Mouse (Mus musculus): ENCODE measurements around the gene Mcur1. TPM values are rescaled to one million over a fixed set of nuclear protein-coding genes. Genes with fewer than 3 reads are reported as not detected.

The Mcur1 gene
- polyA plus RNA-seq, 1 experiment from 2014 or later: 14.5 TPM

DNA sequence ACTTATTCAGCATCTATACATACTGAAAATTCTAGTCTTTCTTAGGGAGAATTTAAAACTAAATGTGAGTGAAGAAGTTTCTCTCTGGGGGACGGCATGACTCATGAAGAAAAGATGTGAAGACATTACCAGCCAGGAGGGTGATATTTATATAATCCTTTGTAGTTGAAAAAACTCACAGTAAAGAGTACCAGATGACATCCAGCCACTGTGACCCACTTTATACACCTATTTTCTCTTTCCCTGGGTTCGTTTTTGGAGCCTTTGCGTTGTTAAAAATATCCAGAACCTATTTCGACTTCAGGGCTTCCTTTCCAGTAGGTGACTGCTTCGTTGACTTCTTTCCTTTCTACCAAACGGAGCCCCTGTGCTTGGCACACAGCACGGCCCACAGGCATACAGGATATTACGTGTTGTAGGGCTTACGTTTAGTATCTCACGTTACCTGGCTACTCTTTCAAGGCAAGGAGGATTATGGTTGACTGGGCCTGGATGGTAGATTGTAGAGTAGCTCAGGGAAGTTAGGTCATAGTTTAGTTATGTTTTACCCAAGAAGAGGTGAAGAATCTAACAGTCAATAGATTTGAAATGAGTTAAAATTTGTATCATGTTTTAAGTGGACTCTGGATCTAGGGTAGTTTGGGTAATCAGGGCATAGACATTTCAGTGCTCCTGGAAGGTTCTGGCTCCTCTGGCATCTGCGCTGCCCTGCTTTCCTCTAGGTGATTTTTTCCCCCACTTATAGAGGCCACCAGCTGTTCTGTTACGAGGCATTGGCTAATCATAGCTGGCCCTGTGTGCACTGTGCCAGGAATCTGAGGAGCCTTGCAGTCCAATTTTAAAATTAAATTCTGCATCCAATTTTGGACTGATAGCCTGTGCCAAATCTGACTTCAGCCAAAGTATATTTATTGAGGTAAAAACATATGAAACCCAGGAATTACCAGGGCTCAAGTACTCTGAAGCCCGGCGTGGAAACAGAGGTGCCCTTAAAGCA, 28.2 kb upstream of the Mcur1 start:
- no peaks in the 10 kb centered on the region for H3K36me3 ChIP-seq (ENCODE audit: control insufficient read depth, insufficient read depth, low read length)
- H3K4me1 ChIP-seq (ENCODE audit: control insufficient read depth, insufficient read depth, low read length): peaks cover 2% of the 10 kb centered on the region; the same call in 1 of the 2 replicates
- no peak overlapping the region for H3K4me2 ChIP-seq
- no peaks in the 10 kb centered on the region for H3K27me3 ChIP-seq (ENCODE audit: control insufficient read depth, insufficient read depth, low read length)
- no peaks in the 10 kb centered on the region for H3K9me3 ChIP-seq (replicated peaks; ENCODE audit: control insufficient read depth, low read length)
- WGBS (ENCODE audit: insufficient replicate concordance): 76% methylated on average over 14 of the region's 14 CpGs
- ATAC-seq (replicated peaks; ENCODE audit: insufficient number of reproducible peaks, low FRiP score, low TSS enrichment): no peak
- no peak overlapping the region for H3K9ac ChIP-seq (ENCODE audit: low read depth, low read length)
- no peak overlapping the region for H3K27ac ChIP-seq (ENCODE audit: low read depth, low read length)
- no peak overlapping the region for H3K4me3 ChIP-seq (ENCODE audit: low read depth, low read length)

GRCm38 (mm10) chr13:43586966-43587365, 27.0 kb upstream of the Mcur1 start:
- WGBS (ENCODE audit: insufficient replicate concordance): 74% methylated on average over 3 of the region's 3 CpGs
- Histone ChIP-seq H3K9me3 (replicated peaks; ENCODE audit: control insufficient read depth, low read length) (no peaks in the 10 kb centered on the region), H3K4me1 (ENCODE audit: control insufficient read depth, insufficient read depth, low read length) (no peaks in the 10 kb centered on the region), H3K4me3 (ENCODE audit: low read depth, low read length) (no peak overlapping the region), H3K27me3 (ENCODE audit: control insufficient read depth, insufficient read depth, low read length) (no peaks in the 10 kb centered on the region), H3K9ac (ENCODE audit: low read depth, low read length) (no peak overlapping the region), H3K27ac (ENCODE audit: low read depth, low read length) (no peak overlapping the region), H3K4me2 (no peak overlapping the region), H3K36me3 (ENCODE audit: control insufficient read depth, insufficient read depth, low read length) (no peaks in the 10 kb centered on the region)
- ATAC-seq (replicated peaks; ENCODE audit: insufficient number of reproducible peaks, low FRiP score, low TSS enrichment): no peak

- Histone ChIP-seq H3K4me1 (ENCODE audit: control insufficient read depth, insufficient read depth, low read length) (no peaks in the 10 kb centered on the region), H3K36me3 (ENCODE audit: control insufficient read depth, insufficient read depth, low read length) (no peaks in the 10 kb centered on the region), H3K9me3 (replicated peaks; ENCODE audit: control insufficient read depth, low read length) (no peaks in the 10 kb centered on the region), H3K4me3 (ENCODE audit: low read depth, low read length) (no peak overlapping the region), H3K27ac (ENCODE audit: low read depth, low read length) (no peak overlapping the region), H3K9ac (ENCODE audit: low read depth, low read length) (no peak overlapping the region), H3K27me3 (ENCODE audit: control insufficient read depth, insufficient read depth, low read length) (no peaks in the 10 kb centered on the region), H3K4me2 (no peak overlapping the region)
- WGBS (ENCODE audit: insufficient replicate concordance): 70% methylated on average over 2 of the region's 2 CpGs
- no peak for ATAC-seq (replicated peaks; ENCODE audit: insufficient number of reproducible peaks, low FRiP score, low TSS enrichment)
Observed at GRCm38 (mm10) chr13:43585335-43585734, 25.3 kb upstream of the Mcur1 start.

DNA sequence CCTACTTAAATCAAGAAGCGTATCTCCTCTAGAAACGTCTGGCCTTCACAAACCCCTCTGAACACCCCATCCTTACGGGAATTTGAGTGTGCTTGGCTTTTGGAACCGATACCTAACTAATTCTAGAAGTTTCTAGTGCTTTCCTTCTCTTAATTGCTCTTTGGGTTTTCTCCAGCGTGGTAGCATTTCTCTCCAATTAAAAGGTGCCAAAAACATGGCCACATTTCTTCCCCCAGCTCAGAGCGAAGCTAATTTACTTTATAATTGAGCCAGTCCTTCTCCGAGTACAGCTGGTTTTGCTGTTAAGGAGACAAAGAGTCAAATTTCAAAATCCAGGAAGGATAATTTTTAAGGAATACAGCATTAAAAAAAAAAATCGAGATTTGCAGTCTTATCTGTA, 23.5 kb upstream of the Mcur1 start:
- no peak overlapping the region for H3K4me3 ChIP-seq (ENCODE audit: low read depth, low read length)
- no peaks in the 10 kb centered on the region for H3K9me3 ChIP-seq (replicated peaks; ENCODE audit: control insufficient read depth, low read length)
- H3K4me1 ChIP-seq (ENCODE audit: control insufficient read depth, insufficient read depth, low read length): no peaks in the 10 kb centered on the region
- no peaks in the 10 kb centered on the region for H3K36me3 ChIP-seq (ENCODE audit: control insufficient read depth, insufficient read depth, low read length)
- ATAC-seq (replicated peaks; ENCODE audit: insufficient number of reproducible peaks, low FRiP score, low TSS enrichment): no peak
- H3K27ac ChIP-seq (ENCODE audit: low read depth, low read length): no peak overlapping the region
- H3K4me2 ChIP-seq: no peak overlapping the region
- no peak overlapping the region for H3K9ac ChIP-seq (ENCODE audit: low read depth, low read length)
- no peaks in the 10 kb centered on the region for H3K27me3 ChIP-seq (ENCODE audit: control insufficient read depth, insufficient read depth, low read length)
- WGBS (ENCODE audit: insufficient replicate concordance): 62% methylated on average over 8 of the region's 8 CpGs

DNA sequence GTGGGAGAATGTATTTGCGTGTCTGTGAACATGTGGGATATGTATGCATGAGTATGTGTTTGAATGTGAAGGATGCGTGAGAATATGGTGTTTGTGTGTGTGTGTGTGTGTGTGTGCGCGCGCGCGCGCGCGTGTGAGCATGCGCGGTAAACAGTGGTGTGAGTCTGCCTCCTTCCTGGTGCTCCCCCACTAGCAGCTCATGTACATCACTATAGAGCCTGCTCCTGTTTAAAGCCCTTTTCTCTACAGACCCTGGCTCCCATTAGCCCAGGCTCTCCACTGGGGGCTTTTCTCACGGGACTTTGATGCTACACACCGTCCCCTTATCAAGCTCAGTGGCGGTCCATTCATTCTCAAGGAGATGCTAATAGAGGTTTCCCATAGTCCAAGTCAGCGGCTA, 23.0 kb upstream of the Mcur1 start:
- 0 out of 2 replicates have a peak overlapping the region, but pooled peaks have one; percentile 10 for H3K4me3 ChIP-seq (ENCODE audit: low read depth, low read length)
- peak overlapping the region; percentile 30 for H3K4me2 ChIP-seq

DNA sequence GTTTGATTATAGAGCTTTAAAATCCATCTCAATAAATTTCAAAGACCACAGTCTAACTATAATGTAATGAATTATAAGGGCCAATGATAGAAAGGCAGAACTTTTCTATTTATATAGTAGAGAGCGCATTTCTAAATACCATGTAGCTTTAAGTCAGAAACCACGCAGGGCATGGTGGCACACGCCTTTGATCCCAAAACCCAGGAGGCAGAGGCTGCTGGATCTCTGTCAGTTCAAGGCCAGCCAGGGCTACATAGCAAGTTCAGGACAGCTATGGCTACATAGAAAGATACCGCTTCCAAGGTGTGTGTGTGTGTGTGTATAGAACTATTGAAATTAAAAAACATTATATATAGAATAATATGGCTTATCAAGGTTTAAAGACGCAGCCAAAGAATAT, 20.7 kb upstream of the Mcur1 start:
- ATAC-seq (replicated peaks; ENCODE audit: insufficient number of reproducible peaks, low FRiP score, low TSS enrichment): no peak
- Histone ChIP-seq H3K27me3 (ENCODE audit: control insufficient read depth, insufficient read depth, low read length) (no peaks in the 10 kb centered on the region), H3K9ac (ENCODE audit: low read depth, low read length) (no peak overlapping the region), H3K4me1 (ENCODE audit: control insufficient read depth, insufficient read depth, low read length) (no peaks in the 10 kb centered on the region), H3K4me3 (ENCODE audit: low read depth, low read length) (no peak overlapping the region), H3K36me3 (ENCODE audit: control insufficient read depth, insufficient read depth, low read length) (no peaks in the 10 kb centered on the region), H3K4me2 (no peak overlapping the region), H3K27ac (ENCODE audit: low read depth, low read length) (no peak overlapping the region), H3K9me3 (replicated peaks; ENCODE audit: control insufficient read depth, low read length) (no peaks in the 10 kb centered on the region)
- WGBS (ENCODE audit: insufficient replicate concordance): 84% methylated on average over 5 of the region's 5 CpGs

More for the DNA sequence above, 23.0 kb upstream of the Mcur1 start:
- Histone ChIP-seq H3K27me3 (ENCODE audit: control insufficient read depth, insufficient read depth, low read length) (no peaks in the 10 kb centered on the region), H3K9ac (ENCODE audit: low read depth, low read length) (no peak overlapping the region), H3K9me3 (replicated peaks; ENCODE audit: control insufficient read depth, low read length) (no peaks in the 10 kb centered on the region), H3K36me3 (ENCODE audit: control insufficient read depth, insufficient read depth, low read length) (no peaks in the 10 kb centered on the region), H3K4me1 (ENCODE audit: control insufficient read depth, insufficient read depth, low read length) (no peaks in the 10 kb centered on the region), H3K27ac (ENCODE audit: low read depth, low read length) (no peak overlapping the region)
- 31% methylated on average over 16 of the region's 16 CpGs for WGBS (ENCODE audit: insufficient replicate concordance)
- ATAC-seq (replicated peaks; ENCODE audit: insufficient number of reproducible peaks, low FRiP score, low TSS enrichment): no peak

DNA sequence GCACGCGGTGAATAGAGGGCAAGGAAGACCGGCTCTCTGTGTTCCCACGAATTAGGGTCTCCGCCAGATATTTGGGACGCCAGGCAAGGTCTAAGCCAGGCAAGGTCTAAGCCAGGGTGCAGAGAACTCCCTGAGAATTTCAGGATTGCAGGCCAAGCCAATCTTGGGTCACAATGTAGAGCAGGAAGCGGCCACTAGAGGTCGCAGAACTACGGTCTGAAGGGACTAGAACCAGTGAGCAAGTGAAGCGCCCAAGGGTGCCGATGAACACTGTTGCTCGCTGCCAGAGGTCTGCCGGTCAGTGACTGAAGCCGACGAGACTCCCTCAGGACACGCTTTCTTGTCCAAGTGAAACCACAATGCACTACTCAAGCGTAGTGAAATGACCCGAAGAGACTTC, 19.7 kb upstream of the Mcur1 start:
- Histone ChIP-seq H3K36me3 (ENCODE audit: control insufficient read depth, insufficient read depth, low read length) (no peaks in the 10 kb centered on the region), H3K9ac (ENCODE audit: low read depth, low read length) (no peak overlapping the region), H3K4me3 (ENCODE audit: low read depth, low read length) (no peak overlapping the region), H3K9me3 (replicated peaks; ENCODE audit: control insufficient read depth, low read length) (no peaks in the 10 kb centered on the region), H3K4me1 (ENCODE audit: control insufficient read depth, insufficient read depth, low read length) (no peaks in the 10 kb centered on the region), H3K27me3 (ENCODE audit: control insufficient read depth, insufficient read depth, low read length) (no peaks in the 10 kb centered on the region), H3K4me2 (no peak overlapping the region), H3K27ac (ENCODE audit: low read depth, low read length) (no peak overlapping the region)
- no peak for ATAC-seq (replicated peaks; ENCODE audit: insufficient number of reproducible peaks, low FRiP score, low TSS enrichment)
- WGBS (ENCODE audit: insufficient replicate concordance): 21% methylated on average over 18 of the region's 18 CpGs

DNA sequence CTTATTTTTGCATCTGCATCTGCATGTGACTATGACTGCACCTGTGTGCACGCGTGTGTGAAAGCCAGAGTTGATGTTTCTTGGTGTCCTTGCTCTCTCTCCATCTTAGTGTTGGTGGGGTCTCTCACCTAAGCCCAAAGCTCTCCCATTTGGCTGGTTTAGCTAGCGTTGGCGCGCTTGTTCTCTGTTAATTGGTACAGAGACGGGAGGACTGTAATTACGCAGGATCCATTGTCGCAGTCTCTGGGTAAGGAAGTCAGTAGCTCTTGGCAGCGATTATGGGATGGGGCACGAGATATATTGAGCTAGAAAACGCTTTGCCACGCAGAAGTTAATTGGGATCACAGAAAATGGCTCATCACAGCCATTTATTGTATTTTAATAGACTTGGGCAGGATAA, 17.8 kb upstream of the Mcur1 start:
- Histone ChIP-seq H3K36me3 (ENCODE audit: control insufficient read depth, insufficient read depth, low read length) (no peaks in the 10 kb centered on the region), H3K4me1 (ENCODE audit: control insufficient read depth, insufficient read depth, low read length) (no peaks in the 10 kb centered on the region), H3K27me3 (ENCODE audit: control insufficient read depth, insufficient read depth, low read length) (no peaks in the 10 kb centered on the region), H3K9me3 (replicated peaks; ENCODE audit: control insufficient read depth, low read length) (no peaks in the 10 kb centered on the region), H3K27ac (ENCODE audit: low read depth, low read length) (no peak overlapping the region), H3K4me3 (ENCODE audit: low read depth, low read length) (no peak overlapping the region), H3K4me2 (no peak overlapping the region), H3K9ac (ENCODE audit: low read depth, low read length) (no peak overlapping the region)
- no peak for ATAC-seq (replicated peaks; ENCODE audit: insufficient number of reproducible peaks, low FRiP score, low TSS enrichment)
- WGBS (ENCODE audit: insufficient replicate concordance): 85% methylated on average over 12 of the region's 12 CpGs

- Histone ChIP-seq H3K4me3 (ENCODE audit: low read depth, low read length) (no peak overlapping the region), H3K4me1 (ENCODE audit: control insufficient read depth, insufficient read depth, low read length) (no peaks in the 10 kb centered on the region), H3K9me3 (replicated peaks; ENCODE audit: control insufficient read depth, low read length) (no peaks in the 10 kb centered on the region), H3K27me3 (ENCODE audit: control insufficient read depth, insufficient read depth, low read length) (no peaks in the 10 kb centered on the region), H3K9ac (ENCODE audit: low read depth, low read length) (no peak overlapping the region), H3K4me2 (no peak overlapping the region), H3K27ac (ENCODE audit: low read depth, low read length) (no peak overlapping the region), H3K36me3 (ENCODE audit: control insufficient read depth, insufficient read depth, low read length) (no peaks in the 10 kb centered on the region)
- no peak for ATAC-seq (replicated peaks; ENCODE audit: insufficient number of reproducible peaks, low FRiP score, low TSS enrichment)
- 57% methylated on average over 5 of the region's 5 CpGs for WGBS (ENCODE audit: insufficient replicate concordance)
Observed at GRCm38 (mm10) chr13:43577254-43577653, 17.3 kb upstream of the Mcur1 start.

Measured in heart, embryonic 11.5 days (tissue).